8 mouse cellular contexts compared by ENCODE assay signal in the genomic region with DNA sequence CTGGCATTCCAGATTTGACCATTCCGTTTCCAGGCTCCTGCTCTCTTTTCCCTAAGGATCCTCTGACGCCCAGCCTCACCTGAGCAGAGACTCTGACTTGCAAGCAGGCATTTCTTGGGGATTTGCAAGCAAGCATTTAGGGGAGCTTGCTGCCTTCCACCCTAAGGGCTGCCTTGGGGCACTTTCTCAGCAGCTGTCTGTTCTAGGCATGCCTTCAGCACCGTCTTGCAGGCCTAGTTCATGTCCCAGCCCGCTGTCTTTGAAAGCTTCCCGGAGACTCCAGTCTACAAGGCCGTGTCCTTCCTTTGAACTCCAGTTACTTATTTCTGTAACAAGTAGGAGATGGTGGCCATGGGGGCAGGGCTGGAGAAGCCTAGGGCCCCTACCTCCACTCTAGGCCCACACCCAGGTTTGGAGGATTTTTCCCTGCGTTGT. TPM values are rescaled to one million over a fixed set of nuclear protein-coding genes. Genes with fewer than 3 reads are reported as not detected.
DNase-seq lines count a peak whose midpoint lies in the region; ATAC-seq and TF ChIP-seq lines count a peak whose summit lies in the region.

No protein-coding gene starts in this region.

- no peak for TF ChIP-seq POLR2A in spleen, adult 2 months (IDR thresholded peaks at IDR 0.05; ENCODE audit: low read depth, low read length)

- TF ChIP-seq CTCF in spleen, adult 2 months (IDR thresholded peaks at IDR 0.05; ENCODE audit: extremely low read depth, insufficient read depth, insufficient read length, insufficient replicate concordance), result no peak

- H3K9me3 ChIP-seq in forebrain, embryonic 11.5 days (ENCODE audit: control insufficient read depth, low read length), result no peaks in the 10 kb centered on the region
- no peaks in the 10 kb centered on the region for H3K9me3 ChIP-seq in kidney, embryonic 14.5 days (ENCODE audit: control insufficient read depth, low read length)
- H3K9me3 ChIP-seq in midbrain, embryonic 11.5 days (ENCODE audit: control insufficient read depth, low read length), result no peaks in the 10 kb centered on the region

- no peak overlapping the region for H3K27ac ChIP-seq in spleen, adult 2 months (ENCODE audit: insufficient read depth, low read length)
- no peak overlapping the region for H3K27ac ChIP-seq in forebrain, embryonic 11.5 days (ENCODE audit: low read depth, low read length)
- H3K27ac ChIP-seq in kidney, embryonic 14.5 days (ENCODE audit: low read depth, low read length), result peak overlapping the region; percentile 96
- H3K27ac ChIP-seq in midbrain, embryonic 11.5 days (ENCODE audit: low read depth, low read length), result no peak overlapping the region

- H3K27me3 ChIP-seq in spleen, adult 2 months (ENCODE audit: control insufficient read depth, insufficient read depth, low read length), result no peaks in the 10 kb centered on the region
- H3K27me3 ChIP-seq in forebrain, embryonic 11.5 days (ENCODE audit: control insufficient read depth, insufficient read depth, low read length), result no peaks in the 10 kb centered on the region; the same call in 1 of the 2 replicates
- no peaks in the 10 kb centered on the region; the same call in 1 of the 2 replicates for H3K27me3 ChIP-seq in kidney, embryonic 14.5 days (ENCODE audit: control insufficient read depth, insufficient read depth, low read length)
- H3K27me3 ChIP-seq in midbrain, embryonic 11.5 days (ENCODE audit: control insufficient read depth, insufficient read depth, low read length), result peaks cover 12% of the 10 kb centered on the region

- H3K4me2 ChIP-seq in forebrain, embryonic 11.5 days (ENCODE audit: low read depth, low read length, severe bottlenecking), result peak overlapping the region; percentile 90
- peak overlapping the region; percentile 57 for H3K4me2 ChIP-seq in kidney, embryonic 14.5 days (replicated peaks; ENCODE audit: low read depth, low read length)
- H3K4me2 ChIP-seq in midbrain, embryonic 11.5 days, result peak overlapping the region; percentile 76

- H3K36me3 ChIP-seq in spleen, adult 2 months (ENCODE audit: control insufficient read depth, insufficient read depth, low read length), result no peaks in the 10 kb centered on the region
- H3K36me3 ChIP-seq in forebrain, embryonic 11.5 days (ENCODE audit: control insufficient read depth, insufficient read depth, low read length), result no peaks in the 10 kb centered on the region
- H3K36me3 ChIP-seq in kidney, embryonic 14.5 days (ENCODE audit: control insufficient read depth, insufficient read depth, low read length), result no peaks in the 10 kb centered on the region
- H3K36me3 ChIP-seq in midbrain, embryonic 11.5 days (ENCODE audit: control insufficient read depth, insufficient read depth, low read length), result no peaks in the 10 kb centered on the region

- peak overlapping the region; percentile 47 for H3K4me3 ChIP-seq in spleen, adult 2 months (ENCODE audit: extremely low read depth, insufficient read depth, insufficient read length)
- peak overlapping the region; percentile 56 for H3K4me3 ChIP-seq in forebrain, embryonic 11.5 days (ENCODE audit: low read depth, low read length)
- peak overlapping the region; percentile 83 for H3K4me3 ChIP-seq in kidney, embryonic 14.5 days (ENCODE audit: low read length)
- H3K4me3 ChIP-seq in midbrain, embryonic 11.5 days (ENCODE audit: low read depth, low read length), result peak overlapping the region; percentile 61

- H3K9ac ChIP-seq in forebrain, embryonic 11.5 days (ENCODE audit: low read length), result peak overlapping the region; percentile 93
- peak overlapping the region; percentile 97 for H3K9ac ChIP-seq in kidney, embryonic 14.5 days (ENCODE audit: low read depth, low read length)
- peak overlapping the region; percentile 88 for H3K9ac ChIP-seq in midbrain, embryonic 11.5 days (ENCODE audit: low read length)

- no peaks in the 10 kb centered on the region for H3K4me1 ChIP-seq in spleen, adult 2 months (ENCODE audit: control insufficient read depth, insufficient read depth, insufficient read length)
- H3K4me1 ChIP-seq in forebrain, embryonic 11.5 days (replicated peaks; ENCODE audit: control insufficient read depth, insufficient read depth, low read length), result peaks cover 5% of the 10 kb centered on the region; the same call in 1 of the 2 replicates
- H3K4me1 ChIP-seq in kidney, embryonic 14.5 days (ENCODE audit: control insufficient read depth, insufficient read depth, low read length), result peaks cover 36% of the 10 kb centered on the region
- H3K4me1 ChIP-seq in midbrain, embryonic 11.5 days (ENCODE audit: control insufficient read depth, insufficient read depth, low read length), result peaks cover 7% of the 10 kb centered on the region

- ATAC-seq in forebrain, embryonic 11.5 days (replicated peaks; ENCODE audit: low FRiP score), result no peak
- ATAC-seq in kidney, embryonic 14.5 days (ENCODE audit: low FRiP score, low TSS enrichment), result peak; percentile 21; the same call in 1 of the 2 replicates
- no peak for ATAC-seq in midbrain, embryonic 11.5 days (ENCODE audit: low FRiP score)
- ATAC-seq in cerebellum, adult (ENCODE audit: insufficient number of reproducible peaks, low FRiP score, low TSS enrichment), result no peak

- WGBS in spleen, adult 2 months, result 83% methylated on average over 7 of the region's 7 CpGs
- 36% methylated on average over 7 of the region's 7 CpGs for WGBS in forebrain, embryonic 11.5 days
- 13% methylated on average over 7 of the region's 7 CpGs for WGBS in kidney, embryonic 14.5 days
- 44% methylated on average over 7 of the region's 7 CpGs for WGBS in midbrain, embryonic 11.5 days

- no peak for DNase-seq in spleen, adult 2 months (ENCODE audit: low read depth in 1 of 2, low spot score in 2 of 2)
- DNase-seq in spleen, postnatal 10 days (ENCODE audit: low spot score in 2 of 2), result no peak
- DNase-seq in forebrain, embryonic 11.5 days (ENCODE audit: low spot score), result peak; percentile 63
- DNase-seq in midbrain, embryonic 11.5 days (ENCODE audit: low spot score, missing footprints), result peak; percentile 95
- no peak for DNase-seq in right cerebral cortex, postnatal 10 days (ENCODE audit: low spot score in 2 of 2)
- no peak for DNase-seq in cerebellum, adult 11 months

RNA-seq across cellular contexts. Expression of gene Dock1, which starts 1.0 kb away (rescaled TPM):
- polyA plus RNA-seq in spleen, adult 2 months (2012; rRNA removed), result 2.1 TPM in 2 replicates
- polyA plus RNA-seq in forebrain, embryonic 11.5 days (2014; fragmentation: Nextera tagmentation; extraction: Ambion mirVana), result 24.5 and 26.5 TPM in 2 replicates
- polyA plus RNA-seq in kidney, embryonic 14.5 days (2014; fragmentation: Nextera tagmentation; extraction: Ambion mirVana), result 32.0 and 60.6 TPM in 2 replicates
- polyA plus RNA-seq in midbrain, embryonic 11.5 days (2014; fragmentation: Nextera tagmentation; extraction: Ambion mirVana), result 17.6 and 18.3 TPM in 2 replicates

Comparison
In these comparisons a context has a peak if more than half of its experiments do, and no peak if none do; other contexts are left out.
1. DNase-seq: peak in forebrain, embryonic 11.5 days (single experiment) and midbrain, embryonic 11.5 days (single experiment); none in spleen, adult 2 months (0 of 2), spleen, postnatal 10 days (0 of 2), right cerebral cortex, postnatal 10 days (0 of 2) and cerebellum, adult 11 months (single experiment).
2. Peak in every context shown above with its lines, with median percentiles within 50 percentile points of each other: H3K4me3 ChIP-seq, H3K4me2 ChIP-seq and H3K9ac ChIP-seq.